Mouse (Mus musculus): ENCODE data around the gene Bmp4.

GRCm38 (mm10) chr14:46399925-46400324 lies 9.5 kb upstream of the Bmp4 start:
- TF ChIP-seq POLR2A (IDR thresholded peaks at IDR 0.05; ENCODE audit: borderline replicate concordance, insufficient read depth, low read length), result no peak
- no peak for TF ChIP-seq CTCF (IDR thresholded peaks at IDR 0.05; ENCODE audit: borderline replicate concordance, insufficient read depth, low read depth, low read length)
